ENCODE assay signal across 10 mouse cellular contexts in genomic region chr6:100188883-100189743, GRCm38 (mm10).
DNase-seq lines count a peak whose midpoint lies in the region; ATAC-seq and TF ChIP-seq lines count a peak whose summit lies in the region.
"Had no signal": no experiment of that assay in that cellular context is flagged by ENCODE, and none has a peak within 500 bp of the region (broad histone marks: within the 10 kb centered on the region; RNA-seq: fewer than 3 reads in every experiment).

No protein-coding gene starts in this region.

- no peaks in the 10 kb centered on the region for H3K36me3 ChIP-seq in kidney, embryonic 15.5 days
- no peaks in the 10 kb centered on the region for H3K36me3 ChIP-seq in kidney, postnatal 0 days (ENCODE audit: insufficient read depth, low read length)
- H3K36me3 ChIP-seq: forebrain, embryonic 15.5 days had no signal

- no peak overlapping the region for H3K9ac ChIP-seq in kidney, embryonic 15.5 days
- no peak overlapping the region for H3K9ac ChIP-seq in kidney, postnatal 0 days (ENCODE audit: low read depth, low read length)
- H3K9ac ChIP-seq: forebrain, embryonic 15.5 days had no signal

- 44% methylated on average over 7 of the region's 7 CpGs for WGBS in kidney, embryonic 15.5 days
- WGBS in kidney, postnatal 0 days, result 39% methylated on average over 7 of the region's 7 CpGs

- no peak overlapping the region for H3K4me3 ChIP-seq in kidney, embryonic 15.5 days (replicated peaks)
- no peak overlapping the region for H3K4me3 ChIP-seq in kidney, postnatal 0 days (replicated peaks; ENCODE audit: low read depth, low read length)
- H3K4me3 ChIP-seq: forebrain, embryonic 15.5 days had no signal

- no peak for TF ChIP-seq CTCF in kidney, postnatal 0 days (IDR thresholded peaks at IDR 0.05; ENCODE audit: low read depth)

- H3K9me3 ChIP-seq in kidney, embryonic 15.5 days (replicated peaks), result no peaks in the 10 kb centered on the region
- no peaks in the 10 kb centered on the region for H3K9me3 ChIP-seq in kidney, postnatal 0 days (replicated peaks; ENCODE audit: low read length)
- H3K9me3 ChIP-seq: forebrain, embryonic 15.5 days had no signal

- no peak for DNase-seq in kidney, adult 8-10 months
- peak; percentile 31 for DNase-seq in c-Kit-positive CD71-positive TER-119-positive erythroid progenitor cells, embryonic 14.5 days (ENCODE audit: low spot score)
- peak; percentile 45 for DNase-seq in kidney, postnatal 0 days (ENCODE audit: low spot score)
- DNase-seq in lung, postnatal 14 days, result peak; percentile 44
- DNase-seq in embryo, embryonic 11 days, result no peak
- no peak for DNase-seq in thymus, postnatal 10 days (ENCODE audit: low spot score in 2 of 2)
- DNase-seq: heart, postnatal 36 days; thymus, adult 2 months had no signal

- H3K4me1 ChIP-seq in kidney, embryonic 15.5 days, result peaks cover 43% of the 10 kb centered on the region
- peaks cover 14% of the 10 kb centered on the region for H3K4me1 ChIP-seq in kidney, postnatal 0 days (replicated peaks; ENCODE audit: insufficient read depth, low read length)
- H3K4me1 ChIP-seq: forebrain, embryonic 15.5 days had no signal

- peaks cover 20% of the 10 kb centered on the region for H3K27me3 ChIP-seq in kidney, embryonic 15.5 days
- H3K27me3 ChIP-seq in kidney, postnatal 0 days (ENCODE audit: insufficient read depth, low read length), result no peaks in the 10 kb centered on the region
- H3K27me3 ChIP-seq: forebrain, embryonic 15.5 days had no signal

- ATAC-seq in kidney, embryonic 15.5 days (replicated peaks; ENCODE audit: low FRiP score), result peak; percentile 38; the same call in 1 of the 2 replicates
- peak; percentile 52; the same call in 1 of the 2 replicates for ATAC-seq in kidney, postnatal 0 days (replicated peaks; ENCODE audit: low FRiP score, low read depth)
- ATAC-seq: forebrain, embryonic 15.5 days had no signal

- H3K4me2 ChIP-seq in kidney, embryonic 15.5 days, result no peak overlapping the region
- H3K4me2 ChIP-seq in kidney, postnatal 0 days (ENCODE audit: low read length), result no peak overlapping the region
- H3K4me2 ChIP-seq: forebrain, embryonic 15.5 days had no signal

- no peak overlapping the region for H3K27ac ChIP-seq in kidney, embryonic 15.5 days
- H3K27ac ChIP-seq in kidney, postnatal 0 days, result no peak overlapping the region
- H3K27ac ChIP-seq: forebrain, embryonic 15.5 days had no signal

Comparison
In these comparisons a context has a peak if more than half of its experiments do, and no peak if none do; other contexts are left out.
1. DNase-seq: peak in c-Kit-positive CD71-positive TER-119-positive erythroid progenitor cells, embryonic 14.5 days (single experiment), kidney, postnatal 0 days (single experiment) and lung, postnatal 14 days (single experiment); none in kidney, adult 8-10 months (0 of 2), embryo, embryonic 11 days (single experiment) and thymus, postnatal 10 days (0 of 2).